Mouse (Mus musculus): ENCODE results near the gene Plppr3. TPM values are rescaled to one million over a fixed set of nuclear protein-coding genes. Genes with fewer than 3 reads are reported as not detected.

The Plppr3 gene
- total RNA-seq, 2 experiments from 2014 or later: 53.5 to 57.7 TPM

- DNase-seq (ENCODE audit: low spot score in 2 of 2): no peak
These were observed 1.6 kb downstream of the Plppr3 start for GRCm38 (mm10) chr10:79872862-79873261.

DNA sequence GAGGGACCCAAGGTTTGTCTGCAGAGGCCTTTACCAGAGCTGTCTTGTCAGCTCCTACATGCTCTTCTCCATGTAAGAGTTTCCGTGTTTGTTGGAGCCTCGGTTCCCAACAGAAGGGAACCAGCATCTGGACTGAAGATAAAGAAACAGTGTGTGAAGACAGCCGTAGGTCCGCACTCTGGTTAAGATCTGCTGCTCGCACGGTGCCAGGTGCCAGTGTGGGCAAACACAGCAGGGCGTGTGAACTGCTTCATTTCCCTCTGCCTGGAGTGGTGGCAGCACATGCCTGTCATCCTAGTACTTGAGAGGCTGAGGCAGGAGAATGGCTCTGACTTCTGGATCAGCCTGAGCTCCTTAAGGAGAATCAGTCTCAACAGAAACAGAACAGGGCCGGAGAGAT lies 2.6 kb downstream of the Plppr3 start:
- no peak for DNase-seq (ENCODE audit: low spot score in 2 of 2)

DNA sequence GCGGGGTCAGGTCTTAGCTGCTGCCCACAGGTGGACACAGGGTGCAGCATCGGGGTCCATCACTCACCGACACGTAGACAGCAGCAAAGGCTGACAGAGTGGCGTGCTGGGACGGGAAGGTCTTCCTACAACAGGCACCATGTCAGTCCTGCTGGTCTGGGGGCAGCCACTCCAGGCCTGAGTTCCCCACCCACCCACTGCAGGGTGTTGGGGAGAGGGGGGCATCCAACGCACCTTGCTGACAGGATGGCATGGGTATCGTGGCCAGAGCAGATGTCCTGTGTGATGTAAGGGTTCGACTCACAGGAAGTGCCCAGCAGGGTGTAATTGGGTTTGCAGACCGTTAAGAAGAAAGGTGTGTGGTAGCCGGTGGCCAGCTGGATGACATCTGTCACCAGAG lies 7.8 kb downstream of the Plppr3 start:
- no peak for DNase-seq (ENCODE audit: low spot score in 2 of 2)

- no peak for DNase-seq (ENCODE audit: low spot score in 2 of 2)
These were observed 8.6 kb downstream of the Plppr3 start for GRCm38 (mm10) chr10:79865801-79866295.

GRCm38 (mm10) chr10:79865189-79865601 lies 9.2 kb downstream of the Plppr3 start:
- DNase-seq (ENCODE audit: low spot score in 2 of 2): no peak

- DNase-seq (ENCODE audit: low spot score in 2 of 2): no peak
These were observed 9.9 kb downstream of the Plppr3 start for GRCm38 (mm10) chr10:79864351-79865188.

DNA sequence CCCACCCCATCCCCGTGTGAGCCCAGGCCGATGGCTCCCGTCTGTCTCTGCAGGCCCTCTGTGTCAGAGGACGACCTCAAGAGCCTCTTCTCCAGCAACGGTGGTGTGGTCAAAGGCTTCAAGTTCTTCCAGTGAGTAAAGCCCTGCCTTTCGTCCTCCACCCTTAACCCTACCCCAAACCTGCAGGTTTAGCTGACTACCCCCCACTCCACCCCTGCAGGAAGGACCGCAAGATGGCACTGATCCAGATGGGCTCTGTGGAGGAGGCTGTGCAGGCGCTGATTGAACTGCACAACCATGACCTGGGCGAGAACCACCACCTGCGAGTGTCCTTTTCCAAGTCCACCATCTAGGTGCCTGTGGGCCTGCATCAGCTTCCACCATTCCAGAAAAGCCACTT lies 11.5 kb downstream of the Plppr3 start:
- DNase-seq (ENCODE audit: low spot score in 2 of 2): no peak

DNA sequence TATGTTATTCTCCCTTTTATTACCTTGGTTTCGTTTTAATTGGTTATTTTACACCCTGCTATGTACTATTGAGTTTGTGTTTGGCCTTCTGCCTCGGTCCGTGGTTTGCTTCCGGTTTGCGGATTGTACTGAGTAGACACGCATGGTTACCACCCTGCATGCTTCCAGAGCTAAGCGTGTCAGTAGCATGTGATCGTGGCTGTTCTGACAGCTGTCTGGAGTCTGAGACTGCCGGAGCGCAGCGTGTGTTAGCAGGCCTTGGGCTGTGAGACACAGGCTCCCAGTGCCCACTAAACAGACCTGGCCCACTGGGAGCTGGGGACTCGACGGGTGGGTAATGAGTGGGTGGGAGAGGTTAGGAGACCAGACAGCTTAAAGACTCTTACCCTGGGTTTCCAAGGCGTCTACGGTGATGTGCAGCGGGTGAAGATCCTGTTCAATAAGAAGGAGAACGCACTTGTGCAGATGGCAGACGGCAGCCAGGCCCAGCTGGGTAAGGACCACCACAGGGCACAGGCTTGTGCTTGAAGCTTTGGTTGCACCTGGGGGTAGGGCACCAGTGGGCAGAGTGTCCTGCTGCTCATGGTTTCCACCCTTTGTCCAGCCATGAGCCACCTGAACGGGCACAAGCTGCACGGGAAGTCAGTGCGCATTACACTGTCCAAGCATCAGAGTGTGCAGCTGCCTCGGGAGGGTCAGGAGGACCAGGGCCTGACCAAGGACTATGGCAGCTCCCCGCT lies 12.2 kb downstream of the Plppr3 start:
- DNase-seq (ENCODE audit: low spot score in 2 of 2): no peak

DNA sequence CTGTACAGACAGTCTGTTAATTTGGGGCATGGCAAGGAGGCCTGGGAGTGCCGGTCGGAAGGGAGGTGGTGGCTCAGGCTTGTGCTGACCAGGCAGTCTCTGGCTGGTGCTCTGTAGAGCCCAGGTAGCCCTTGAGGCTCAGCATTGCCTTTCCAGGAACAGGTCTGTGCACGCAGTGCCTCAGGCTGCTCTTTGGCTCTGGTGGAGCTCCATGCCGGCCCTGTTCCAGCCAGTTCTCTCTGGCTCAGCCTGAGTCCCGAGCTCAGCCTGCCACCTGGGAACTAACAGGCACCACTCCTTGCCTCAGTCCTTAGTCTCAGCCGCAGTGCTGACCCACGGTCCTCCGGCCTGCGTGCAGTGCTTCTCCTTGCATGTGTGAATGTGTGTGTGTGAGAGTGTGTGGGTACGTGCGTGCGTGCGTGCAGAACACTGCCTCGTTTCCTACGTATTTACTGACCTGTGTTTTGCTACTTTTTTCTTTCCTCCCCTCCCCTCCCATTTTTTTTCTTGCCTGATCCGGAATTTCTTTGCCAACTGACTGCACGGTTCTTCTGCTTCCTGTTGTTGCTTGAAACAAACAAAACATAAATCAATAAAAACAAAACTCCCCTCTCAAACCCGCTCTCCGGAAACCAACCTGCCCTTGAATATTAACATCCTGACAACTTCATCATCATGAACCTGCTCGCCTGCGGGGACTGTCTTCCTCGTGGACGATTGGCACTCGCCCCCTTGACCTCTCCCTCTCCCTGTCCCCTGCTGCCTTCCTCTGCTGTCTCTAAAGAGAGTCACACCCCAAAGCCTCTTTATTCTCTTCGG lies 13.0 kb downstream of the Plppr3 start:
- no peak for DNase-seq (ENCODE audit: low spot score in 2 of 2)

DNA sequence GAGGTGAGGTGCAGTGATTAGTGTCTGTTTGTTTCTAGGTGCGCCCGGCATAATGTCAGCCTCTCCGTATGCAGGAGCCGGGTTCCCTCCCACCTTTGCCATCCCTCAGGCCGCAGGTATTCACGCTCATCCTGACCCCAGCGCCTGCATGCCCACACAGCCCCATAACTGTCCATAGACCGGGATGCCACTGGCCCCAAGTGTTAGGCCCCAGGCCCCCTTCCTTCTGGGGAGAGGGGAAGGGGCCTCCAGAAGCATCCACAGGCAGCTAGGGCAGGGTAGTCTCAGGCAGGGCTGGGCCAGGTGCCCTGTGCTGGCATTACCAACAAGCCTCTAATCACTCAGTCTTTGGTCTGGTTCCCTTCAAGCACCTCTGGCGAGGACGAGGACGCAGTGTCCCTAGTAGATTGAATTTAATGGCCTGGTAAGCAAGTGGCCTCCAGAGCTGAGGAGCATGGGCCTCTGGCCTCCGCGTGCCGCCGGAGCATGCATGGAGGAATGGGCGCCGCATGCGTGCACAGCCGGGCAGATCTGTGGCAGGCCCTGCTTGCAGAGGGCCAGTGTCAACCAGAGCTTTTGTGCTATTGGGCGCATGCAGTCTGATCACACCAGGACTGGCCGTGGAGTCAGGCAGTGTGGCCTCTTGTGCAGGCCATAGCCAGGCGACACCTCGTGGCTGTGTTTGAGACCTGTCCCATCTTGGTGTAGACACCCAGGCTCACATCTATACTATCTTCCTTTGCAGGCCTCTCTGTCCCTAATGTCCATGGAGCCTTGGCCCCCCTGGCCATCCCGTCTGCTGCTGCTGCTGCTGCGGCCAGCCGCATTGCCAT lies 14.1 kb downstream of the Plppr3 start:
- DNase-seq (ENCODE audit: low spot score in 2 of 2): no peak

DNA sequence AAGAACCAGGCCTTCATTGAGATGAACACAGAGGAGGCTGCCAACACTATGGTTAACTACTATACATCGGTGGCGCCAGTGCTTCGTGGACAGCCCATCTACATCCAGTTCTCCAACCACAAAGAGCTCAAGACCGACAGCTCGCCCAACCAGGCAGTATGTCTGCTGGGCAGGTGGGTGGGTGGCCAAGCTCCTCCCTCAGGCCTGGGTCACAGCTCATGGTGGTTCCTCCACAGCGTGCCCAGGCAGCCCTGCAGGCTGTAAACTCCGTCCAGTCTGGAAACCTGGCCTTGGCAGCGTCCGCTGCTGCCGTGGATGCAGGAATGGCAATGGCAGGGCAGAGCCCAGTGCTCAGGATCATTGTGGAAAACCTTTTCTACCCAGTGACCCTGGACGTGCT lies 15.3 kb downstream of the Plppr3 start:
- DNase-seq (ENCODE audit: low spot score in 2 of 2): no peak

DNA sequence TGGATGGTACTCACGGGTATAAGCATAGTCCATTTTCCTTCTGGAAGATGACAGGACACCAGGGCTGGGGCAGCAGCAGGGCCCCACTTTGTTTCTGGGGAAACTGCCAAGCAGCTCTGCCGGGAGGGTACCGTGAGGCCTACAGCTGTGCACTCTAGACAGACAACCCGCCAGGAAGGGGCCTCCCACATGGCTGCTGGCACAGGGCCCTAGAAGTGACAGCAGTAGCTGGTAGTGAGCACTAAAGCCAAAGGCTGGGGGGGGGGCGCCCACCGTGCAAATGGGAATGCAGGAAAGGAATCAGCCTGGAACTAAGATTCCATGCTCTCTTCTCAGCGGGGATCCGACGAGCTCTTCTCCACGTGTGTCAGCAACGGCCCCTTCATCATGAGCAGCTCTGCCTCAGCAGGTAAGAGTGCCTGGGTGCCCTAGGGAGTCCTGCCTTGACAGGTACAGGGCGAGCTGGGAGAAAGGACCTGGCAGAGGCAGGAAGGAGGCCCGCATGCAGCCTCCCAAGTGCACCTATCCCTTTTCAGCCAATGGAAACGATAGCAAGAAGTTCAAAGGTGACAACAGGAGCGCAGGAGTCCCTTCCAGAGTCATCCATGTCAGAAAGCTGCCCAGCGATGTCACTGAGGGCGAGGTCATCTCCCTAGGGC lies 15.9 kb downstream of the Plppr3 start:
- DNase-seq (ENCODE audit: low spot score in 2 of 2): peak in 1 of 2 experiments; percentile 81

DNA sequence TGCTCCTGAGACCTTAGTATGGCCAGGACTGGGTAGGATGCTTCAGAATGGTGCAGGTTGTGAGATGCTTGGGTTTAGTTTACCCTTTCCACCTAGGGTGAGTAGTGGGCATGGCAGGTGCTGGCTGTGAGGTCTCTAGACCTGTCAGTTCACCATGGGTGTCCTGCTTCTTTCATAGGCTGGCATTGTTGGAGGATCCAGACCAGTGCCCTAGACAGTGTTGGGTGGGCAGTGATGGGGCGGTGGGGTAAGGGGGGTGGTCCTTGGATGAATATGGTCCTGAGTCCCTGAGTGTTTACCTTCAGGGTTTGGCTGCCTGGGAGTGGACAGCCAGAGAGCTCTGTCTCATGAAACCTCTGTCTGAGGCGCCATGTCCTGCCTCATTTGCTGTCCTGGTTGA lies 16.5 kb downstream of the Plppr3 start:
- no peak for DNase-seq (ENCODE audit: low spot score in 2 of 2)

- peak in 1 of 2 experiments; percentile 67 for DNase-seq (ENCODE audit: low spot score in 2 of 2)
These were observed 17.0 kb downstream of the Plppr3 start for GRCm38 (mm10) chr10:79857452-79857811.

GRCm38 (mm10) chr10:79856704-79857451 lies 17.6 kb downstream of the Plppr3 start:
- DNase-seq (ENCODE audit: low spot score in 2 of 2): no peak

DNA sequence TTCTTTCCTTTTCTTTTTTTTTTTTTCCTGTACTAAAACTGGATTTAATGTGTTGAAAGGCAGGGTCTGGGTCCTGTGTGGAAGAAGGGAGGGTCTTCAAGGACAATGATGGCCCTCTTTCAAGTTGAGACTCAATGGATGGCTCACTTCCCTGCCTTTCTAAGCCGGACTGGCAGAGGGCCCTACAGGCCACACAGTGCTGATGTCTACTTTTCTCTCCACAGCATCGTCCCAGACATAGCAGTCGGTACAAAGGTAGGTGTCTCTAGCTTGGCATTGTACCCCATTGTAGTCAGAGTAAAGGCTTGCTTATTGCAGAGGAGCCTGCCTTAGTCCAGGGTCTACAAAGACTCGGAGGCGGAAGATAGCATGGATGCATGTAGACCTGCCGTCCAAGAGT lies 18.2 kb downstream of the Plppr3 start:
- DNase-seq (ENCODE audit: low spot score in 2 of 2): no peak

- no peak for DNase-seq (ENCODE audit: low spot score in 2 of 2)
These were observed 18.8 kb downstream of the Plppr3 start for GRCm38 (mm10) chr10:79855558-79856184.

GRCm38 (mm10) chr10:79854801-79855541 lies 19.5 kb downstream of the Plppr3 start:
- peak in 1 of 2 experiments; percentile 57 for DNase-seq (ENCODE audit: low spot score in 2 of 2)
